Mouse (Mus musculus): ENCODE data around the gene Aldh16a1.

DNA sequence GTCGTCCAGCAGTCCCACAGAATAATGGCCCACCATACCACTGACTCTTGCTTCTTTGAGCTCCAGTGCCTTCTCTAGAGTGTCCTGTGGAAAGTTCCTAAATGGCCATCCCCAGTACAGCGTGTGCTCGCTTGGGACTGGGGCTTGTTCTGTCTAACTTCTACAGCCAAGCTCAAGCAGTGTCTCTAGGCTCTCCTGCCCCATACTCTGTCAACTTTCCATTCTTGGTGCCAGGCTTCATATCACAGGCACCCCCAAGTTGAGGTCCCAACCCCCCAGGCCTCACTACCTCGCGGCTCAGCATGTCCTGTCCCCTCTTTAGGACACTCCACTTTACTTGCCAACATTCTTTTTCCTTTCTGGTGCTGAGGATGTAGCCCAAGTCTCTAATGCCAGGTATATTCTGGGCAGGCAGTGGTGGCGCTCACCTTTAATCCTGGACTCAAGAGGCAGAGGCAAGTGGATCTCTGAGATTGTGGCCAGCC is 6.0 kb upstream of the Aldh16a1 start:
- no peak for TF ChIP-seq MAX (IDR thresholded peaks at IDR 0.05)
- no peak for TF ChIP-seq CTCF (IDR thresholded peaks at IDR 0.05; ENCODE audit: control insufficient read depth, insufficient read depth, insufficient read length)
- no peak for TF ChIP-seq MYOG (IDR thresholded peaks at IDR 0.05; ENCODE audit: control insufficient read depth, extremely low read depth, insufficient read length)
- no peak for TF ChIP-seq USF1 (IDR thresholded peaks at IDR 0.05; ENCODE audit: low read depth)
- no peak for TF ChIP-seq FOSL1 (IDR thresholded peaks at IDR 0.05; ENCODE audit: insufficient read depth, low read length, poor library complexity, severe bottlenecking)
- TF ChIP-seq CEBPB (IDR thresholded peaks at IDR 0.05; ENCODE audit: low read depth): no peak
- TF ChIP-seq MYOD1 (IDR thresholded peaks at IDR 0.05; ENCODE audit: control insufficient read depth, insufficient read length, low read depth): no peak

All from C2C12 (cell line).